Mouse (Mus musculus): ENCODE measurements at regions not wholly inside any gene's neighbourhood (a gene's known extent, or its start where the extent isn't known, plus 50 kb on each side); places are given as distances from the start of the nearest gene placed in this dataset.
A peak's percentile ranks its signal among the peaks of the same experiment; 100 is the strongest.

DNA sequence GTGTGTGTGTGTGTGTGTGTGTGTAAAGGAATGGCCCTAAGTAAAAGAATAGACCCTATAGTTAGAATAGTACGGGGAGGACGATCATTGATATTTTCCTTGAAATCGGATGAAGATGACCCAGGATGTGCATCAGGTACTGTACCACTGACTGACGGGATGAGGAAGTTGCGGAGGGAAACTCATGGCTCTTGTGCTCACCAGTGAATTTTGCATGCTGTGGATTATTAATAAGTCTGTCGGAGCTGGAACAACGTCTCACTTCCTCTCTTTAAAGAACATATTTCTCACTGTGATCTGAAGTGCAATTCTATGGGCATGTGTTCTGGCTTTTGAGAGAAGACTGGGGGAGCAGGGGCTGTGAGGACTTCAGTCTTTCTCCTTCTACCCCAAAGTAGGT is 218.8 kb upstream of the Tbc1d5 start:
- no peak for DNase-seq

GRCm38 (mm10) chr17:51393771-51394221 is 214.6 kb upstream of the Tbc1d5 start:
- no peak for DNase-seq

DNA sequence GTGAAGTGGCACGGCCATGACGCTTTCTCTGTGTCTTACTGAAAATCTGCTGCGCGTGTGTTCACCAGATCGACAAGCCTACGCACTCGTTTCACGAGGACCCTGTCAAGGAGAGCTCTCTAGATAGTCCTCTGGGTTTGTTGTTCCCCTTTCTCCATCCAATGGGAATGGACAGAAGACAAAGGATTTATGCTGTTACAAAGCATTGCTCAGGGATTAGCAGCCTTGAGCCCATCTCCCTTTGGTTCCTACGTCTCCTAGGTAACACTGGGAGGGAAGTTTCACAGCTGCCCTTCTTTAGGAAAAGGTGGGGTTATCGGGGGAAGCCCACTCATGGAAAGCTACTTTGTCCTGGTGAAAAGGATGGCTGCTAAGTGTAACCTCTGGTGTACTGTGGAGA is 212.7 kb upstream of the Tbc1d5 start:
- DNase-seq = no peak

DNA sequence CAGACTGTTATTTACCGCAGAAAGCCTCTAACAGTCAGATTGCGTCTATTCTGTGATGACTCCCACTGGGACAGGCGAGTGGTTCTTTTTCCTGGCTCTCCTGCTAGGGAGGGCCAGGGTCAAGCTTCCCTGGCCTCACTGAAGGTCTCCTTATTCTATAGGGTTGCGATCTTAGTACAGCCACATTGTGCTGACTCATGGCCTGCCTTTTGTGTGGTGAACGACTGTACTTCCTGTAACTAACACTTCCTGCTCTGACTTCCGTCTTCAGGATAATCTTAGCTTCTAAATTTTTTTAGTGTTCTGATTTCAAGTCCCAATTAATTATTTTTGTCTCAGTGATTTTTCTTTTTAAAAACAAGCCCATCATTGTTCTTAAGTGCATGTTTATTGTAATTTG is 203.4 kb upstream of the Tbc1d5 start:
- no peak for DNase-seq

DNA sequence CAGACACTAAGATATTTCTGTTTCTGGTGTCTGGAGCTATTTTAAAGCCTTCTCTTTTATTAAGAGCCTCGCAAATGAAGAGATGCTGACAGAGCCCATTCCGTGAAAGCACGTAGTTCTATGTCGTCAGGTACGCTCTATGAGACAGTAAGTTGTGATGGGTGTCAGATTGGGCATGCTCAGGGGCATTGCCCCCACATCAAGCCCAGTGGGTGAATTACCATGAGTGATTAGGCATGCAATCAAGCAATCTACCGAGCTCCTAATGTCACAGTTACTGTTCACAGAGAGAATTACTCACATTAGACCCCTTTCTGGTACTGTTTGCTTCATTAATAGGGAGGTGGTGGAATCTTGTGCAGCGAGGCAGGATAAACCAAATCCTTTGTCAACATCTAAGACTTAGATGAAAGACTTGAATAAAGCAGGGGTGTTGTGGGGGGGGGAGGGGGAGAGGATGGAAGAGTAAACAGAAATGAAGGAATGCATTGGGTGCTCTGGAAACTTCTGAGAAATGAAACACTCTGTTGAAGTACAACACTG is 192.9 kb upstream of the Tbc1d5 start:
- no peak for DNase-seq

GRCm38 (mm10) chr17:51370990-51371389 is 191.8 kb upstream of the Tbc1d5 start:
- DNase-seq = no peak

GRCm38 (mm10) chr17:51370085-51370484 is 190.9 kb upstream of the Tbc1d5 start:
- no peak for DNase-seq

DNA sequence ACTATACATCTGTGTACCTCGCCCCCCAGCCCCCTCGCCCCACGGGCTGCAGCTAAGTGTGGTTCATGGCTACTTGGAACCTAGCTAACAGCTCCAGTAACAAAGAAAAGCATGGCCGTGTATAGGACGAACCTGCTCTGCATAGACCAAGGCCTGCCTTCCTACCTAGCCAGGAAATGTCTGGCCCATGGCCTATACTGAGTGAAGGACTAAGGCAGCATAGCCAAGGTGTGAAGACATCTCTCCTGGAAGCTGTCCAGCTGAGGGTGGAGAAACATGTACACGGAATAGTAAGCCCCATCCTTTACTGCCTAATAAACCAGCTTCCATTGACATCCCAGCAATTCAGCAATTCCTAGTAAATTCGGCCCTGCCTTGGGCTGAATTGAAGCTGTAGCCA is 183.6 kb upstream of the Tbc1d5 start:
- no peak for DNase-seq

DNA sequence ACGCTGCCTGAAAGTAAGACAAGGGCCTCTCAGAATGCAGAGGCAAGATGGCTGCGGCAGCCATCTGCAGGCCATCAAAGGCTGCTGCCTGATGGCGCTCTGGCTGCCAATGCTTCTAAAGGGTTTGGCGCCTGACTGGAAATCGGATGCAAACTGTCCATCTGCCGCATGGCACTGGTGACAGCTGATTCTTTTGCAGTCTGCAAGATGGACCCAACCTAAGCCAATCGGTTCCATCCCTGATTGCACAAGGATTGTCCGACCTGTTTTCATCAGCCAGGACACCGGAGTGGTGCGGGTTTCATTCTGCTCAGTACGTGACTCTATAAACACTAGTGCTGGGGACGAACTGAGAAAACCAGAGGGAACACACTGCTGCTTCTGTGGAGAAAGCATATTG is 183.1 kb upstream of the Tbc1d5 start:
- no peak for DNase-seq

- no peak for DNase-seq
Measured at GRCm38 (mm10) chr17:51358362-51358739, 179.2 kb upstream of the Tbc1d5 start.

GRCm38 (mm10) chr17:51357690-51358361 is 178.7 kb upstream of the Tbc1d5 start:
- no peak for DNase-seq

DNA sequence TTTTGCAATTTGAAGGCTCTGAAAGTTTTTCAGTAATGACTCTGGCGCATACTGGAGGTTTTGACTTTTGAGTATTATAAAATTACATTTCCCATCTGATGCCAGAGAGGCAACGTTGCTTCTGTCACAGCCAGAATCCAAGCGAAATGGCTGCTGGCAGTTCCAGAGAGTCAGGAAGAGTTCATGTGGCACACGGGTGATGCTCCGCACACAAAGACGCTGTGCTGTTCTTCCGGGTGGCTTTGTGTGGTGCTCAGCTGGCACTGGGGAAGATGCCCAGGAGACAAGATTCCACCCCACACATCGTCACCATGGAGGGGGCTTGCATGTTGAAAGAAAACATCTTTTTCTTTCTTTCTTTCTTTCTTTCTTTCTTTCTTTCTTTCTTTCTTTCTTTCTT is 177.3 kb upstream of the Tbc1d5 start:
- no peak for DNase-seq

GRCm38 (mm10) chr17:51321868-51322267 is 142.7 kb upstream of the Tbc1d5 start:
- no peak for DNase-seq

- no peak for DNase-seq
Measured at GRCm38 (mm10) chr17:51321025-51321424, 141.9 kb upstream of the Tbc1d5 start.

- peak; percentile 8 for DNase-seq
Measured at GRCm38 (mm10) chr17:51304964-51305363, 125.8 kb upstream of the Tbc1d5 start.

- no peak for DNase-seq
Measured at GRCm38 (mm10) chr17:51290741-51291140, 111.6 kb upstream of the Tbc1d5 start.

DNA sequence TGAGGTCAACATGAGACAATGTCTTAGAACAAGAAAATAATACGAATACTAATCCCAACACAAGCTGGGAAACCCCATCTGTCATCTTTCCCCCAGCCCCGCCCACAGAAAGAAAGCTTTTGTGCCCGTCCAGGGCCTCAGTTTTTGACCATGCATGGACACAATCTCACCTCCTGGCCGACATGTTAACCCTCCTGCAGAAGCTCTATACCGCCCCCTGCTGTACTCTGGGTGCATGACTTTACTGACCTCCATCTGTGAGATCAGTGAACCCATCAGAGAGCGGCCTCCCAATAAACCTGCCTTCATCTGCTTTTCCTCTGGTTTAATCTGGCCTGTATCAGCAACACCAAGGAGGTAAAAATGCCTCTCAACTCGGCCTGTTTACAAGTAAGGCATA is 109.6 kb upstream of the Tbc1d5 start:
- peak; percentile 73 for DNase-seq

GRCm38 (mm10) chr17:51287878-51288277 is 108.7 kb upstream of the Tbc1d5 start:
- no peak for DNase-seq

- no peak for DNase-seq
Measured at GRCm38 (mm10) chr17:51285362-51285761, 106.2 kb upstream of the Tbc1d5 start.

- DNase-seq = no peak
Measured at GRCm38 (mm10) chr17:51278771-51279170, 99.6 kb upstream of the Tbc1d5 start.

DNA sequence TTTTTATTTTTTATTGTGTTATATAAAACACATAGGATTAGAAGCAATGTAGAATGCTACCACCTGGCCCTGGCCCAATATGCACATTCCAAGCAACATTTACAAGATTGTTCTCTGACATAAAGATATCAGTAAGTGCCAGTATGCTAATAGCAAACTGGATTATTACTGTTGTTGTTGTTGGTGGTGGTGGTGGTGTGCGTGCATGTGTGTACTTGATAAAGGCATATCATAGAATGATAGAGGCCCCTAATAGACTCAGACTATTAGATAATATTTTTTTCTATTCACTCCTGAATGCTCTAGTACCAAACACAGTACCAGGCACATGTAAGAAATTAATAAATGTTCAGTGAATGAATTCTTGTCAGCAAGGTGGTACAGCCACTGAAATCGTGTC is 98.9 kb upstream of the Tbc1d5 start:
- DNase-seq = no peak

DNA sequence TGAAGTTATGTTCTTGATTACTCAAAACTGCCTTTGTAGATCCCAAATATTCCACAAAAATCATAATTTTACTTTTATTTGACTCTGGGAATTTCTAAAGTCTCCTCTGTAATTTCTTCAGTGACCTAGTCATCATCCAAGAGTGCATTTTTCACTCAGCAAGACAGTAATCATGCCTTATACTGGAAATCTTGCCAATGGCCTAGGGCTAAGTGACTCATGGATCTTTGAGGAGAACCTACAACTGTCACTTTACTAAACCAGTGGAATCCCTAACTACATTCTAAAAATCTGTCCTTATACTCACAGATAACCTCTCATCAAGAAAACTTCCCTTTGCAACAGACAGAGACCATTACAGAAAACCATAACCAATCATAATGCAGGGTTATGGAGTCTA is 98.0 kb upstream of the Tbc1d5 start:
- DNase-seq = no peak

- DNase-seq = no peak
Measured at GRCm38 (mm10) chr17:51272025-51272424, 92.9 kb upstream of the Tbc1d5 start.

DNA sequence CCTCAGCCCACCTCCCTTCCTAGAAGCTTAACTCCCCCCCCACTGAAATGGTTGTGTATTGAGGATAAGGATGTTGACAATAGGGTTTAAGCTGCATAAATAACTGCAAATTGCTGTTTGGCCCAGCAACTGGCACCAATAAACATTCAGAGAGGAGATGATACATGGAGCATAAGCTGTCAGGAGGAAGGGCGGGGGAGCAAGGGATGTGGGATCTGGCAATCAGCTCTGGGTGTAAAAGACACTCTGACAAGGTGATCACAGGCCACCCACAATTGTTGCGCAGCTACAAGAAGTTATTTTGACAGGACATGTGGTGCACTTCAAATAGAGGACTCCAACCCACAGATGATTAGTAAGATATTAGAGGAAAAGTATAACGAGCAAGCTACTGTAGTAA is 83.8 kb upstream of the Tbc1d5 start:
- DNase-seq = no peak

- DNase-seq = no peak
Measured at GRCm38 (mm10) chr17:51262404-51262803, 83.3 kb upstream of the Tbc1d5 start.

Data from heart, postnatal 4 days (tissue).